Mouse (Mus musculus): ENCODE data around the gene Wdr4.

Gene Wdr4

DNA sequence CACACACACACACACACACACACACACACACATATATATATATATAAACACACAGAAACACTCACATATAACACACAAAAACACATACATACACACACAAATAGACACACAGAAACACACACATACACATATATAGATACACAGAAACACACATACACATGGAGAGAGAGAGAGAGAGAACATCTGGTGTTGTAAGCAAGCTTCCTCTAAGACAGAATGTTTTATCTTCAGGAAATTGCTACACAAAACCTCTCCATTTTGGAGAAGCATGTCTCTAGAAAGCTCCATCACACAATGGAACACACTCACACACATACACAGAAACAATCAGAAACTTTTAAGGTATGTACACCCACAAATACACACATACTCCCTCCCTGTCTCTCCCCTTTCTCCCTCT, 28.4 kb downstream of the Wdr4 start:
- no peak for DNase-seq

DNA sequence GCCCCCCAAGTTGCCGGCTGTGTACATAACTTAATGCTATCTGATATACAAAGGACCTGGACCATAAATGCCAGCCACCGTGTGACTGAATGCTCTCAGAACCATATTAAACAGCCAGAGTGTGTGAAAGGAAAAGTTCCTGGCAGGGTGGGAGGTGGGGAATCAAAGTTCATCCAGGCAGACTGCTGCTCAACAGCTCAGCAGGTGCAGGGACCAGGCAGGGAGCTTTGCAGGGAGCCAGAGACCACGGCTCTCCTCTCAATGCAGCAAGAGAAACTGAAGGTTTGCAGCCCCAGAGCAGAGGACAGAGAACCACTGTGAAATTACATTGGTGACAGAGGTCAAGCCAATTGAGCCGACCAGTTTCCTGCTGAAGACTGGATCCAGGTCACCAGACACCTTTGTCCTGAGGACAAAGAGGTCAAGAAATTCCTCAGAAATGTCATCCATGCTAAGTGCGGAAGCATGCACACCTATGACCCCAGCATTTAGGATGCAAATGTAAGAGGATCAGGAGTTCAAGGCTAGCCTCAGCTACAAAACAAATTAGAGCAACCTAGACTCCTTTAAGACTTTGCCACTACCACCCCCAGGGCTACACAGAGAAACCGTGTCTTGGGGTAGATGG, 32.2 kb downstream of the Wdr4 start:
- no peak for DNase-seq

DNA sequence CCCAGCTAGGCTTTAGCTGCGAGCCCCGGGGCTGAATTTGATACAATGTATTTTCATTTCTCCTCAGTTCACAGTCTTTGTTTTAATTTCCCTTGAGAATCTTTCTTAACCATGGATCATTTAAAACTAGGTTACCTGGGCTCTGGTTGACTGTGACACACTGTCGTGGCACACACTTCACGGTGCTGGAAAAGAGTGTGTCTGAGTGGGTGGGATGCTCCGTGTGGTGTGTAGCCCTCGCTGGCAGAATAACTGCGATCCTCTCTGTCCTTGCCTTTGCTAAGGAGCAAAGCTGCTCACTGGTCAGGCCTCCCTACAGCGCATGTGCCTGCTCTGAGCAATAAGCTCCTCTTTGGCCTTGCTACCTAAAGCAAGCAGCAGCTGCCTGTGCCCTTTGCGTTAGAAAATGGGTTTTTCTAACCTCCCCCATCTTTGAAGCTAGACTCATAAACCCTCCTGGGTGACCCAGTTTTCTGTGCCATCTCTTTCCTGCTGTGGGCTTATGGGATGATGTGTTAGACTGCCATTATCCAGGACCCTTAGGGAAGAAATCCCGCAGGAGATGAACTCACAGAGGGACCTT, 33.1 kb downstream of the Wdr4 start:
- DNase-seq, result no peak

DNA sequence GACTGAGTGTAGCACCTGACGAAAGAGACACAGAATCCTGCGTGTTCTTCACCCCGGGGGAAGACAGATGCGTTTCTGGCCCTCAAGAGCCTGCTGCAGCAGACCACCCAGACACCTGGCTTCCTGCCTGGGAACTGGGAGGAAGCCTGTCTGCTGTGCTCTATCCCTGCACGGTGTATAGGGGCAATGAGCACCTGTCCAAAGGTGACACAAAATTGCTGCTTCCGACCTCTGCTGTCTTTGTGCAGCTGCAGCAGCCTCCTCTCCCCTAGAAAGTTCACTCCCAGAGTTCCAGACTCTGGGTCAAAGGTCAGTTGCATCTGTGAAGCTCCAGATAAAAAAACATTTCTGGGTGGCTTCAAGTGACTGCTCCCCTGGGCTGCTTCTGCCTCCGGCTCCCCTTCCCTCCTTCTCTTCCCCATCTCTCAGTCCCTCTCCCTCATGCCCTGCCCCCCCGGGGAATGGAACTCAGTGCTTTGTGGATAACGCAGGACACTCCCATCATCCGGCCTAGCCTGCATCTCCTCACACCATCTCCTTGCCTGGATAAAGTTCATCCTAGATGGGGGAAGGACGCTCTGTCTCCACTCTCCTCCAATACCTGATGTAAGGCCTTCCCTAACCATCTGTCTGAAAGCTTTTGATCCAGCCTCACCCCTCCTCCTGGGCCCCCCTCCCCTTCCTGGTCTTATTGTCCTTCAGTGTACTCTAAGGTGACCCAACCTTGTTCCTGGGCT, 40.5 kb downstream of the Wdr4 start:
- no peak for DNase-seq

DNA sequence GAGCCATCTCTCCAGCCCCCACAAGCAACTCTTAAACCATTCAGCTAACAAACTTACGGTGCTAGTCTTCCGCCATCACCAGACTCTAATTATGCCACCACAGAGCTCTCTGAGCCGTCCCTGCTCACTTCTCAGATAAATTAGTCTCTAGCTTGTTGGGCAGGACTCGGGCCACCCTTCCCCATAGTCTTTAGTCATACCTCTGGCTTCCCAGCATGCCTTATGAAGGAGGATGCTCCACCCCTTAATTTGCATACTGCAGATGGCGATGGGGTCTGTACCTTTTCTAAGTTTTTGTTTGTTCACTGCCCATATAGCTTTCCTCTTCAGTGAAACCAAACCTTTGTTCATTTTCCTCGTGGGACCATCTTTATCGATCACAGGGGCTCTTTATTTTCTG, 41.2 kb downstream of the Wdr4 start:
- DNase-seq, result no peak

DNA sequence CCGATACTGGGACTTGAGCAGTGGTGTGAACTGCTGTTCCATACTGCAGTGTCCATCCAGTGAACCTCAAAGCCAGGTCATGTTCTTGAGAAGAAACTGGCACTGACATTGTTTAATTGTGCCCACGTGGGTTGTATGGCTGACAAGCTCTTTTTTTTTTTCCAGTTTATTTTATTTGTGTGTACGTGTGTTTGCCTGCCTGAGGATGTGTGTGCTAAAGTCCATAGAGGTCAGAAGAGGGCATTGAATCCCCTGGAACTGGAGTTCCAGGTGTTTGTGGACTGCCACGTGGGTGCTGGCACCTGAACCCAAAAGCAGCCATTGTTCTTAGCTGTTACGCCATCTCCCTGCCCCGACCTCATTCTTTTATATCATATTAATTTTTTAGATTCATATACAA, 45.4 kb downstream of the Wdr4 start:
- DNase-seq, result no peak

DNA sequence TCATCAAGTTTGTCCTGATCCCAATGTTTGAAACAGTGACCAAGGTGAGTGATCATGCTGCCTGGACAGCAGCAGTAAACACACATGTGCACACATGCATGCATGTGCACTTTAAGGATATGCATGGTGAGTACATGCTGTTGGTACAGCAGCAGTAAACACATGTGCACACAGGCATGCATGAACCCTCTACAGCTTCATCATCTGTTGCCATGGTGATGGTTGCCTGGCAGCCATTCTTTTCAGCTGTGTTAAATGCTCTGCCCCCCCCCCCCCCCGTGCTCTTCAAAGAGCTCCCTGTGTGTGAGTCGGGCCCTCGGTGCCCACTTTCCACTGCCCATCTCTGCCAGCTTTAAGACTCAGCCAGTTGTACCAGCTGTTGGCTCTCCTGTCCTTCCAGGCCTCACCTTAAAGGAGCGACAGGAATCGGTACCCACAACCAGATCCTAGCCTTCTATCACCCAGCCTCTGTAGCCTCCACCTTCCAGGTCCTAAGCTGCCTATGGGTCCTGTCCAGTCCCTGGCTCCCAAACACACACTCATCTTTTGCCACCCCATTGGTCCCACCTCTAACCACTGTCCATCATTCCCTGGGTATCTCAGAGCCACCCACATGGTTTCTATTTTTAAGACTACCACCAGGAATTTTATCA, 48.9 kb downstream of the Wdr4 start:
- DNase-seq, result no peak

DNA sequence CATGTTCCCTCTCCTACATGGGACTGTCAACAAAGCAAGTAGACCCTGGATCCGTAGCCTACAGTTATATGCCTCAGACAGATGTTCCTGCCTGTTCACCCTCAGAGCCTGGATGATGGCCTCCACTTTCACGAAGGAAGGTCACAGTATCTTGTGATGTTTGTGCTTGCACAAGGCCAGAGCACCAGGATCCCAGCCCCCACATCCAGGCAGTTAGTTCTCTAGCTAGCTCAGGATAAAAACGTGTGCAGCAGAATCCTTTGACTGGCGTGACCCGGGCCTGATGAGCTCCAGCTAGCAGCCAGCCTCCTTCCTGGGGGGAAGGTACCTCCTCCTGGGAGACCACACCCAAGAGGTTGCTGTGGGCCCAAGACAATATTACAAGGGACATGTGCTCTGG, 51.3 kb downstream of the Wdr4 start:
- DNase-seq, result no peak

DNA sequence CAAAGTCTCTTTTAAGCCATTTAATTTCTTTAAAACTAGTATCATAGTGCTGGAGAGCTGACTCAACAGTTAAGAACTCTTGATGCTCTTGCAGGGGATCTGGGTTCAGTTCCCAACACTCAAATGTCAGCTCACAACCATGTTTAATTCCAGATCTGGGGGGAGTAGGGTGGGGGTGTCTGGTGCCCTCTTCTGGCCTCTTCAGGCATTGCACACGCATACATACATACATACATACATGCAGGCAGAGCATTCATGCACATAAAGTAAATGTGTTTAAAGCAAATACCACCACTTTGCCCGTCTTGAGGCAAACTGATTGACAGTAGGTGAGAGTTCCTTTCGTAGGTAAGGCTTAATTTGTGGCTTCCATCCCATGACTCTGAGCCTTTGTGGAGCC, 52.9 kb downstream of the Wdr4 start:
- DNase-seq, result peak; percentile 8 to 28

DNA sequence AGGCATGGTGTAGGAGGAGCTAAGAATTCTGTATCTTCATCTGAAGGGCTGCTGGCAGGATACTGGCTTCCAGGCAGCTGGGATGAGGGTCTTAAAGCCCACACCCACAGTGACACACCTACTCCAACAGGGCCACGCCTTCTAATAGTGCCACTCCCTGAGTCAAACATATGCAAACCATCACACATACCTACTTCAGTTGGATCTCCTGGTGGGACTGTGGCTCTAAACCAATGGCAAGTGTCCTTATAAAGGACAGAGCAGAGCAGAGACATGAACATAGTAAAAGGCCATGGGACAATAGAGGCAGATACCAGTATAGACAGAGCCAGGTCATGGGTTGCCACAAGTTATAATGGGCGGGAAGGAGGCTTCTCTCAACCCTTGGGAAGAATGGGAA, 57.3 kb downstream of the Wdr4 start:
- DNase-seq, result no peak

DNA sequence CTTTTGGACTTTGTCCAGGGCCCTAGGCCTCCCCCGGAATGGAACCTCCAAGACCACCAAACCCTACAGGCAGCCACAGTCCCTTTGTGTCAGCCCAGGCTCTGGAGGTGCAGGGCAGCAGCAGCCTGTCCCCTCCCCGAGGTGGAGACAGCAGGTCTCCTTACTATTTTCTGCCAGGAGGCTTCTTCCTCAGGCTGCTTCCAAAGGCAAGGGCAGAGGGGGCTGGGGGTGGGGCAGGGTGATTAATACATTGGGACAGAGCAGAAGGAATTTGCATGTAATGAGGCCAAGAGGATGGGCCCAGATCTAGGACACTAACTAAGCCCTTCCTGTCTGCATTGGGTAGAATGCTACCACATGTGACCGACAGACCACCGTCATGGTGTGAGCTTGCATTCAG, 59.4 kb downstream of the Wdr4 start:
- DNase-seq, result no peak

DNA sequence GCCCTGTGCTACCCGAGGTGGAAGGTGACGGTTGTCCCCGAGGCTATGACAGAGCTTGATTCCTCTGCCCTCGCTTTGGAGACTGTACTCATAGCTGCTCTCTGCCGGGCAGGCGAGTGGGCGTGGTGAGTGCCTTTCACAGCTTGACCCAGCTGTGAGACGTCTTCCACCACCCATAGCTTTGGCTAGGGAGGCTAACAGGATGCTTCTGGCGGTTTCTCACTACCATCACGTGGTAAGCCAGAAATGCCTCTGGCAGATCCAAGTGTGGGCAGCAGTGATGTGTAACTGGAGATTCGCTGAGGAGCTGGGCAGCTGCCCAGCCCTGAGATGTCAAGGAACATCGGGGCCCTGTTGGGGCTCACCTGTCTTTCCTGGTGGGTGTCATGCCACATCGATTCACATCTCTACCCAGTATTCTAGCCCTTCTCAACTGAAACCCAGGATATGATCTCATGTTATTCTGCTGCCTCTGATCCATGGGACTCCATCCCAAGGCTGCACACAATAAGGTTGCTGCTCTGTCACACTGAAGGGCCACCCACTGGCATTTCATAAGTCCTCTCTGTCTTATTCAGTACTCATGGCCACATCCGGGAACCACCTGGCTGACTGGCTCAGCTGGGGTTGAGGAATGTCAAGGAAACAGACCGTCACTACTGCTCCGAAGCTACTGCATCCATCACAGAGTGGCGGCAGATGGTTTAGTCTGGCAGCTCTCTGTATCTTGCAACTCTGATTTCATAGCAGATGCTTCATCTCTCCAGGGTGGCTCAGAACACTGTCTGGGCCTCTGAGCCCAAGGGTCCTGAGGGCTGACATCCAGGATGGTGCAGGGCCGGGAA, 62.8 kb downstream of the Wdr4 start:
- no peak for DNase-seq

DNA sequence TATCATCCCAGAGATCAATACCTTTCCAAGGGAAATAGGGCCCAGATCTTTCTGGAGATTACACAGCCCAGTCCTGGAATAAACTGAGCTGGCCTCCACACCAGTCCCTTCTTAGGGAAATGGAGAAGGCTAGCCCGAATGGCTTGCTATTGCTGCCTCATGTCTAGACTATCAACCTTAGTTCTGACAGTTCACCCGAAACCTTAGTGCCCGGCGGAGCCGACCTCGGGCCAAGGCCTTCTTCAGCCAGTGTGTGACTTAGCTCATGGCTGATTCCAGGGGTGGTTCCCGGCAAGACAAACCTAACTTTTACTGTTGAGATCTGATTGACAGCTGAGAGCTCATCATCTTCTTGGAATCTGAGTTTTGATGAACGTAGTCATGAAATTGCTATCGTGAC, 65.7 kb downstream of the Wdr4 start:
- DNase-seq, result no peak

DNA sequence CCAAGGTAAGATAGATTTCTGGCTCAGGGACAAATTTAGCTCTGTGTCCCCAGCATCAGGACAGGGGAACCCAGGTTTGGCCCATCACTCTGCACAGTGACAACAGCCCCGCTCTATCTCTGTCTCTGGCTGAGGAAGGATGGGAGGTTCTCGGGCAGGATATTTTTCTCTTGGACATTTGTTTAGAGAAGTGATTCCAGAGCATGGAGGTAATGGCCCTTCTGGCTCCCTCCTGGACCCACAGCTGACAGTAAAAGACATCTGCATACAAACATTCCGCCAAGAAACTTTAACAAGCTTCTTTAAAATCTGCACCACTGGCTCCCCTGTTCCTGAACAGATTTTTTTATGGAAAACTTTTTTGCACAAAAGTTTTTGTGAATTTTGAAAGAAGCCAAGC, 66.3 kb downstream of the Wdr4 start:
- no peak for DNase-seq

DNA sequence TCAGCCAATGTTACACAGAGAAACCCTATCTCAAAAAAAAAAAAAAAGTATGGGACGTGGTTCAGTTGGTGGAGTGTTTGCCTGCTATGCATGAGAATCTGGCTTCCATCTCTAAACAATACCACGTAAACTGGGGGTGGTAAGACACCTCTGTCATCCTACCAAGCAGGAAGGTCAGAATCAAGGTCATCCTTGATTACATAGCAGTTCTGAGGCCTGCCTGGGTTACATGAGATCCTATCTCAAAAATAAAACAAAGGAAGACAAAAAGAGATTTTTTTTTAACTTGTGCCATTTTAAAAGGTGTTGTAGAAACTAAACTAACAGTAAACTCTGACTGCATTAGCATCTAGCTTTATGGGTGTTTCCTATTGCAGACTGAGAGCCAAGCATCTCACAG, 67.0 kb downstream of the Wdr4 start:
- DNase-seq, result no peak

DNA sequence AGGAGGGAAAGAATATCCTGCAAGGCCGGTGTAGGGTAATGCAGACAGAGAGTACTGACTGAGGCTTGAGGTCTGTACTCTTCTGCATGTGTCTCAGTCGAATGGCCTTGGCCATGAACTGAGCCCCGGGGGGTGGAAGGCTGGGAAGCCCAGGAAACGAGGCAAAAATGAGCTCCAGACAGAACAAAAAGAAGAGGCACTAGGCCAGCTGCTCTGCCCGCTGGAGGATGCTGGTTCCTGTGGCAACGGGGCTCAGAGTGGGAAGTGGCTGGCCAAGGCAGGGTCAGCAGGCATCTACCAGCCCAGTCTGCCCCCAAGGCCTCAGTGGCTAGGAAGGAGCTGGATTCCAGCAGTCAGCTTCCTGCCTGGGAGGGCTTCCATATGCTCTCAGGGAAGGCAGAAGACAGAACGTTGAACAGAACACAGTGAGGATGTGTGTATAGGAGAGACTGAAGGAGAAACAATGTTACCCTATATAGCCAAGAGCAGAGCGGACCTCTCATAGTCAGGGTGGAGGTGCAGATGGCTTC, 68.5 kb downstream of the Wdr4 start:
- DNase-seq, result no peak

DNA sequence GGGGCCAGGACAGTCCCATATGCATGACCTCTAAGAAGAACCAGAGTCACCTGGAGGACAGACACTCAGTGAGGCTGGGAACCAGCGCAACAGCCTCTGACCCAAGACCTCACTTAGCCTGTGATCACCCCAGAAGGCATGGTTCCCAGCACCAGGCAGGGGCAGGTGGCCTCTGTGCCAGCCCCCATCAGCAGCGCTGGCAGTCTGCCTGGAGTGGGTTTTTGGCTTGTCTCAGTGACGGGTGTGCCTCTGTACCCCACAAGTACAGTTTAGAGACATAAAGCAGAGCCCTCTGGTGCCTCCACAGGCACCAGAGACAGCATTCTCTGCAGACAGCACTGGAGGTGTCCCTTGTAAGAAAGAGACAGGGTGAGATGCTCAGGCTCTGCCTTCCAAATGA, 69.6 kb downstream of the Wdr4 start:
- no peak for DNase-seq

DNA sequence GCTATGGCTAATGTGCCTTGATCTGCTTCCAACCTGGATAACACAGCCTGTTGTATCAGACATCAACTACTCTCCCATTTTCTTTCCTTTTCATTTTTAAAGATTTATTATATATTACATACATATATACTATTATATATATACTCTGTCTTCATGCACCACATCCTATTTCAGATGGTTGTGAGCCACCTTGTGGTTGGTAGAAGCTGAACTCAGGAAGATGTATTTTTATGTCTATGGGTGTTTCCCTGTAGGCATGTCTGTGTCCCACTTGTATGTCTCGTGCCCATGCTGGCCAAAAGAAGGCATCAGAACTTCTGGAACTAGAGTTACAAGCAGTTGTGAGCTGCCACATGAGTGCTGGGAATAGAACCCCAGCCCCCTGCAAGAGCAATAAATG, 71.3 kb downstream of the Wdr4 start:
- no peak for DNase-seq

DNA sequence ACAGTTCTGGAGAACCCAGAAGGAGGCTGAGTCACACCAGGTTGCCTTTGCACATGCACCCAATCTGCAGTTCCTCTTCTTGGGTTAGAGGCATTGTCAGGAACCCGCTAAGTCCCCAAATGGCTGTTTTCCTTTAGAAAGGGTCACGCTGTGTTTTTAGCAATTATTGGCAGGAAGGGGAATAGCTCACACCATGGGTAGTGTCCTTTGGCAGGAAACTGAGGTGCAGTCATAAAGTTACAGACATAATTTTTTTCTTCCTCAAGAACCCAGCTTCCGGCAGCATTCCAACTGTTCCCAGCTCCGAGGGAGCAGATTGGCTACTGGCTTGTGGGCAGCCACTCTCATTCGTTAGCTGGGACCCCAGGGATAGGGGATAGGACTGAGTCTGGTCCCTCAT, 72.0 kb downstream of the Wdr4 start:
- DNase-seq, result no peak

DNA sequence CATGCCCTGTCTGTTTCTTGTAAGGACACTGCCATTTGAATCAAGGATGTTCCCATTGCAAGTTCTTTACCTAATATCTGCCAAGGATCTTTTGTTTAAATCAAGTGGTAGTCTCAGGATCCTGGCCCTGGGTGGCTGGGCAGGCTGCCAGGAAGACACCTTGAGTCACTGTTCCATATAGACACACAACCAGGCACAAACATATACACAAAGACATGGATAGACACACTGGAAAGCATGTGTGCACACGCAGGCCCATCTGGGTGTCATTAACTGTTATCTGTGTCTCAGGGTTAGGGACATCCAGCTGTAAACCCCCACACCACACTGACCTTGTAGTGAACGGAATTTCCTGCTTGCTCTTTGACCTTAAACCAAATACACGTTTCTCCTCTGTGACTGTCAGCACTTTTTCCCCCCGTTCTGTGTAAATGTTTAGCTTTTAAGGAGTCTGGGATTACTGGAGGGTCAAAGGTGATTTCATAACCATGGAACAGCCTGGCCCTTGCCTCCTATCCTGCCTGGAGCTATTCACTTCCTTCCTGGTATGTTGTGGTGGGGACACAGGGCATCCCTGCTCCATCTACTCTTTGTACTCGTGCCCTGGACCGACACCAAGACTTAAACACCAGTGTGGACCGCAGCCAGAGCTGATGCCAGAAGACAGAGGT, 74.6 kb downstream of the Wdr4 start:
- no peak for DNase-seq
